Mouse (Mus musculus): Measurements from ENCODE around the gene Tshz2. TPM values are rescaled to one million over a fixed set of nuclear protein-coding genes. Genes with fewer than 3 reads are reported as not detected.

Tshz2 gene
- polyA plus RNA-seq, 1 experiment from 2014 or later: 0.88 TPM

DNA sequence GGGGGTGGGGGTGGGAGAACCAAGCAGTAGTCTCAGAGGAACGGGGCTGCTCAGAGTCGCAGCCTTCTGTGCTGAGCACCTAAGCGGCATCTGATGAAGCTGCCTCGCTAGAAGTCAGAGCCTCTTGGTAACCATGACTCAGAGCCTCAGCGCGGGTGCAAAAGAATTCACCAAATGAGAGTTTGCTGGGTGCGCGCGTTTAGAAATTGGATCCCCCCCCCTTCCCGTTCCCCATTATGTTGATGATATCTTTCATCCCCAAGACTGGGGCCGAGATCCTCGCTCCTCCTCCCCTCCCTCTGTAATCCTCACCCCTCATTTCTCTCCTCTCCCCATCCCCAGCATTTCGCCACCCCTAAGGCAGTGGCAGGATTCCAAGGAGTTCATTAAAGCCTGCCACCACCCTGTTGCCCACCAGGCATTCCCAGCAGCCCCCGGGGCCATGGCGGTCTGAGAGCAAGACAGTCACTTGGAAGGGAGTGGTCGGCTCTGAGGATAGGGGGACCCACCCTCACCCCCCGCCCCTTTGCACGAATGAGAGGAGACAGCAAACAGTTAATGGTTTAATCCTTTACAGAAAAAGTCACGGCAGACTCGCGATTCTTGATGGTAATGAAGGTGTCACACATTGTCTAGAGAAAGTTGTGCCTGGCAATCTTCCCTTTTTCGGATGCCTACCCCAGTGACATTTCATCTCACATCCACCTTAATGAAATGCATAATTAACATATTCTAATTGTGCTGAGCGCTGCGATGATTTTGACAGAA, 328.8 kb downstream of the Tshz2 start:
- whole genome bisulfite sequencing: 18% methylated on average over 24 of the region's 24 CpGs
- peaks cover 28% of the 10 kb centered on the region for H3K4me1 ChIP-seq
- H3K27ac ChIP-seq: peak overlapping the region; percentile 75
- no peaks in the 10 kb centered on the region; the same call in 1 of the 2 replicates for H3K9me3 ChIP-seq
- peaks cover 26% of the 10 kb centered on the region; the same call in 1 of the 2 replicates for H3K27me3 ChIP-seq (ENCODE audit: poor library complexity, severe bottlenecking)
- DNase-seq (ENCODE audit: extremely low spot score, low spot score): peak; percentile 21
- no peaks in the 10 kb centered on the region for H3K36me3 ChIP-seq (replicated peaks)
- peak overlapping the region; percentile 51 for H3K4me3 ChIP-seq

DNA sequence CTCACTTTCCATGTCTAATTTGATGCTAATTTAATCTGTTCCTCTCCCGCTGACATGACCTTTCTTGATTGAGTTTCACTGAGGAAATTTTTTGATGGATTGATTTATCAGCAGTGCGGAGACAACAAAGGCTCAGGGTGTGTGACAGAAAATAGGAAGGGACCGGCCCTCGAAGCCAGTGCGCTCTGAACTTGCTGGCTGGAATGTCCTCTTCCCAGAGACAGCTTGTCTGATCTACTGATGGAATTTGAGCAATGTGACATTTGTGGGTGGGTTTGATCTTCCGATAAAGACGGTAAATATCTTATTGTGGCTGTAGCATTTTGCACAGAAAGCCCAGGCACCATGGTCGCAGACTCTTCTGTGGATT, 329.4 kb downstream of the Tshz2 start:
- 54% methylated on average over 8 of the region's 8 CpGs for WGBS
- no peak overlapping the region for H3K27ac ChIP-seq
- peaks cover 28% of the 10 kb centered on the region for H3K4me1 ChIP-seq
- H3K4me3 ChIP-seq: peak overlapping the region; percentile 51
- H3K9me3 ChIP-seq: no peaks in the 10 kb centered on the region; the same call in 1 of the 2 replicates
- peaks cover 26% of the 10 kb centered on the region; the same call in 1 of the 2 replicates for H3K27me3 ChIP-seq (ENCODE audit: poor library complexity, severe bottlenecking)
- no peak for DNase-seq (ENCODE audit: extremely low spot score, low spot score)
- no peaks in the 10 kb centered on the region for H3K36me3 ChIP-seq (replicated peaks)

DNA sequence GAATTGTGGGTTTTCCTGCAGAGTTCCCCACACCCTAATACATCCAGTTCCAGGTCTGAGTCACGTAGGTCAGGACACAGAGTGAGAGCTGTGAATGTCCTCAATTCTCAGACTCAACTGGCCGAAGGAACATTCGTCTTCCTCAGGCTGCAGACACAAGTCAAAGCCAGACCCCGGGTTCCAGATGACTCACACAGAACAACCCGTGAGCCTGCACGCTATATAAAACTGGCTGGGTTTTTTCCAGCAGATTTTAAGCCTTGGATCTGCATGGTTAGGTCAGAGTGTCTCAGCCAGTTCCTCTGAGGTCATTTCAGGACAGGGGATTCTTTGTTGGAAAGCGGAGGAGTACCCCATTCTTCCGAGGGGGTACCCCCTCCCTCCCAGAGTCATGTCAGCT, 330.0 kb downstream of the Tshz2 start:
- no peaks in the 10 kb centered on the region for H3K36me3 ChIP-seq (replicated peaks)
- peaks cover 26% of the 10 kb centered on the region; the same call in 1 of the 2 replicates for H3K27me3 ChIP-seq (ENCODE audit: poor library complexity, severe bottlenecking)
- peaks cover 28% of the 10 kb centered on the region for H3K4me1 ChIP-seq
- WGBS: 92% methylated on average over 8 of the region's 8 CpGs
- no peak overlapping the region for H3K4me3 ChIP-seq
- no peak overlapping the region for H3K27ac ChIP-seq
- DNase-seq (ENCODE audit: extremely low spot score, low spot score): no peak
- H3K9me3 ChIP-seq: peaks cover under 1% of the 10 kb centered on the region; the same call in 1 of the 2 replicates

DNA sequence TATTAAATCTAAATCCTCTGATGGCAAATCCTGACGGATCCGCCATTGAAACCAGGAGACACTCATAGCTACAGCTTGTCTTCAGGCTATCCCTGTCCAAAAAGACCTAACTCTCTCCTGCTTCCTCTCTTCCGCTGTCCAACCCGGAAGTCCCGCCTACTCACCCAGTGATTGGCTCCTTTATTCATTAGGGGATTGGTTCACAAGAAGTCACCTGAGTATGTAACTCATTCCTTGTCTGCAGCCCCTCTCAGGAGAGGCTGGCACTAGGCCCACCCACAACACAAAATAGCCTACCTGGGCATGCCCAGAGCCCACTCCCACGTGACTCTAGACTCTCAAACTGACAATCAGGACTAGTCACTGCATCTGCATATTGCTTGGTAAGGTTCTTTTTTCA, 337.7 kb downstream of the Tshz2 start:
- H3K27ac ChIP-seq: no peak overlapping the region
- 92% methylated on average over 6 of the region's 6 CpGs for WGBS
- H3K9me3 ChIP-seq: peaks cover 5% of the 10 kb centered on the region; the same call in 1 of the 2 replicates
- H3K27me3 ChIP-seq (ENCODE audit: poor library complexity, severe bottlenecking): no peaks in the 10 kb centered on the region
- no peak for DNase-seq (ENCODE audit: extremely low spot score, low spot score)
- no peak overlapping the region for H3K4me3 ChIP-seq
- no peaks in the 10 kb centered on the region for H3K36me3 ChIP-seq (replicated peaks)
- no peaks in the 10 kb centered on the region for H3K4me1 ChIP-seq

DNA sequence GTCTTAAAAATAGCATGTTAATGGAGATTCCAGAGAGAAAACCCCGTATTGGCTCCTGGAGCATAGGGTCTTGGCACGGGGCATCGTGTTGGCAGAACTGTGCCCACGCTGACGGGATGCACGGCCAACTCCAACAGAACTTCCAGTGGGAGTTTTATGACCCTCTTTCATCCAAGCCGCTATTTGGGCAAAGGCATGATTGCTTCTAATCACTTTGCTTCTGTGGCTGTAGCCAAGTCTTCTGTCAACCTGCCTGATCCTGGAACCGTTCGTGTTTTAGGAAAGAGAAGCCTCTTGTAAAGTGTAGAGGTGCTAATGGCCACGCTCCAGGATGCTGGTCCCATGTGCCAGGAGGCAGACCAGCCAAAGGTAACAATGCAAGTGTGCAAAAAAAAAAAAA, 350.1 kb downstream of the Tshz2 start:
- no peaks in the 10 kb centered on the region for H3K36me3 ChIP-seq (replicated peaks)
- H3K27me3 ChIP-seq (ENCODE audit: poor library complexity, severe bottlenecking): no peaks in the 10 kb centered on the region
- DNase-seq (ENCODE audit: extremely low spot score, low spot score): no peak
- H3K27ac ChIP-seq: no peak overlapping the region
- 96% methylated on average over 10 of the region's 10 CpGs for WGBS
- H3K9me3 ChIP-seq: peaks cover 4% of the 10 kb centered on the region; the same call in 1 of the 2 replicates
- H3K4me3 ChIP-seq: no peak overlapping the region
- H3K4me1 ChIP-seq: peaks cover 4% of the 10 kb centered on the region; the same call in 1 of the 2 replicates

DNA sequence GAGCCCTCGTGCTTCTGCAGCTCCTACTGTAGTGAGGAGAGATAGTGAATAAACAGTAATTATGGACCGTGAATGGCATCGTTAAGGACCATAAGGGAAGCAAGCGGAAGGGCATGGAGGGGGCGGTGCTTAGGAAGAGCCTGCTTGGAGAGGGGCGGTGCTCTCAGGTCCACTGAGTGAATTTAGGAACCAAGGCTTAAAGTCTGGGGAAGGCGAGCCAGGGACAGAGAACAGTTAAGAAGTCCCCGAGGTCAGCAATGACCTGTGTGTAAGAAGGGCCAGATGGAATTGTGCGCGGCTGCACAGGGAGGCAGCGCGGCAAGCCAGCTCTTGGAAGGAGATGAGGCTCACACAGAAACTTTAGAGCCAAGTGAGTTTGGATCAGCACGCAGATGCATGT, 354.4 kb downstream of the Tshz2 start:
- Histone ChIP-seq H3K27ac (no peak overlapping the region), H3K9me3 (no peaks in the 10 kb centered on the region; the same call in 1 of the 2 replicates), H3K27me3 (ENCODE audit: poor library complexity, severe bottlenecking) (no peaks in the 10 kb centered on the region), H3K4me1 (peaks cover 4% of the 10 kb centered on the region; the same call in 1 of the 2 replicates), H3K4me3 (no peak overlapping the region), H3K36me3 (replicated peaks) (no peaks in the 10 kb centered on the region)
- no peak for DNase-seq (ENCODE audit: extremely low spot score, low spot score)
- WGBS: 73% methylated on average over 13 of the region's 13 CpGs

DNA sequence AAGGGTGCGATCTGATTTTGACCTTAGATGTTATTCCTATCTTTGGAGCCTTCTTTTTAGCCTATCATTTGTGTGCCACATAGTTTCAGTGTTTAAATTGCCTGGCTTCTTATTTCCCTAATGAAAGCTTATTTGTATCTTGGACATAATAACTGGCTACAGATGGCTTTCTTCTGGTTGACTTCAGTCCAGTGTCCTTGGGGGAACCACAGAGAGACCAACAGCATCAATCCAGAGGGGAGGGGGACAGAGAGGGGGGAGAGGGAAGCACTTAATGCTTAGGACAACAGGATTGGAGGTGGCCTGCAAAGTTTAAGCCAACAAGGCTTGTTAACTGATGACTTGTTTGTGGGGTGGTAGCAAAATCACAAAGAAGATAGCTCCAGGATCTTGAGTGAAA, 356.4 kb downstream of the Tshz2 start:
- no peaks in the 10 kb centered on the region for H3K36me3 ChIP-seq (replicated peaks)
- WGBS: 93% methylated on average over 1 of the region's 1 CpGs
- no peaks in the 10 kb centered on the region for H3K9me3 ChIP-seq
- no peak overlapping the region for H3K4me3 ChIP-seq
- H3K27ac ChIP-seq: no peak overlapping the region
- no peaks in the 10 kb centered on the region for H3K27me3 ChIP-seq (ENCODE audit: poor library complexity, severe bottlenecking)
- peaks cover 4% of the 10 kb centered on the region; the same call in 1 of the 2 replicates for H3K4me1 ChIP-seq
- no peak for DNase-seq (ENCODE audit: extremely low spot score, low spot score)

DNA sequence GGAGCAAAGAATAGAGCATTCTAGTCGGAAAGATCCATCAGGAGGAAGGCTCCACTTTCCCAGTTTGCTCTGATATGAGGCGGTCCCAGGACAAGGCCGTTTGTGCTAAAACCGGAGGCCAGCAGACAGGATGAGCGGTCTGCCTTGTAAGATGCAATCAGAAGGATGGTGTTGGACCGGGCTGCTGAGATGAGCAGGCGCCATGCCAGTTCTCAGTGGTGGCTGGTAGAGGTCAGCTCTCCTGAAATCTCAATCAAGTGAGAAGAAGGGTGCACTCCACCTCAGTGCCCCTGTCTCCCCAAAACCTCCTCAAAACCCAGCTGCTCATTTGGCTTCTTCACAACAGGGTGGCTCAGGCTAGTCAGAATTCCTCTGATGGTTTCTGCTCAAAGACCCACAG, 358.2 kb downstream of the Tshz2 start:
- DNase-seq (ENCODE audit: extremely low spot score, low spot score): no peak
- H3K36me3 ChIP-seq (replicated peaks): no peaks in the 10 kb centered on the region
- WGBS: 94% methylated on average over 7 of the region's 7 CpGs
- H3K4me1 ChIP-seq: peaks cover 12% of the 10 kb centered on the region
- peaks cover 9% of the 10 kb centered on the region for H3K27me3 ChIP-seq (ENCODE audit: poor library complexity, severe bottlenecking)
- H3K4me3 ChIP-seq: no peak overlapping the region
- no peaks in the 10 kb centered on the region for H3K9me3 ChIP-seq
- no peak overlapping the region for H3K27ac ChIP-seq

DNA sequence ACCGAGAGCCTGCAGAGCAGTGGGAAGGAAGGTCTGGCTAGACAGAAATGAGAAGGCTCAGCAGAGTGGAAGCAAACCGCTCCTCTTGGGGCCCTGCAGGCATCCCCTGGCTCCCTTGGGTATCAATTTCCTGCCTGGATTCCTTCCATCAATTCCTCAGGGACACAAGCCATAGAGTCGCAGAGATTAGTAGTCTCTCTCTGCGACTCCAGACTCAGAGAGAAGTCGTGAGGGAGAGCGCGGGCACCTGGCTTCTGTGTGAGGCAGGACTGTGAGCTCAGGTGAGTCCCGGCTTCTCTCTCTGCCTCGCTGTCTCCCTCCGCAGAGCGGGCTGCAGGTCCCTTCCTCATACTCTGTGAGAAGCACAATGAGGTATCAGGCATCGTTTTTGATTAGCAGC, 363.2 kb downstream of the Tshz2 start:
- no peaks in the 10 kb centered on the region for H3K36me3 ChIP-seq (replicated peaks)
- no peak overlapping the region for H3K4me3 ChIP-seq
- no peak for DNase-seq (ENCODE audit: extremely low spot score, low spot score)
- no peaks in the 10 kb centered on the region for H3K9me3 ChIP-seq
- H3K27me3 ChIP-seq (ENCODE audit: poor library complexity, severe bottlenecking): peaks cover 12% of the 10 kb centered on the region
- WGBS: 44% methylated on average over 12 of the region's 12 CpGs
- no peak overlapping the region for H3K27ac ChIP-seq
- peaks cover 49% of the 10 kb centered on the region for H3K4me1 ChIP-seq

DNA sequence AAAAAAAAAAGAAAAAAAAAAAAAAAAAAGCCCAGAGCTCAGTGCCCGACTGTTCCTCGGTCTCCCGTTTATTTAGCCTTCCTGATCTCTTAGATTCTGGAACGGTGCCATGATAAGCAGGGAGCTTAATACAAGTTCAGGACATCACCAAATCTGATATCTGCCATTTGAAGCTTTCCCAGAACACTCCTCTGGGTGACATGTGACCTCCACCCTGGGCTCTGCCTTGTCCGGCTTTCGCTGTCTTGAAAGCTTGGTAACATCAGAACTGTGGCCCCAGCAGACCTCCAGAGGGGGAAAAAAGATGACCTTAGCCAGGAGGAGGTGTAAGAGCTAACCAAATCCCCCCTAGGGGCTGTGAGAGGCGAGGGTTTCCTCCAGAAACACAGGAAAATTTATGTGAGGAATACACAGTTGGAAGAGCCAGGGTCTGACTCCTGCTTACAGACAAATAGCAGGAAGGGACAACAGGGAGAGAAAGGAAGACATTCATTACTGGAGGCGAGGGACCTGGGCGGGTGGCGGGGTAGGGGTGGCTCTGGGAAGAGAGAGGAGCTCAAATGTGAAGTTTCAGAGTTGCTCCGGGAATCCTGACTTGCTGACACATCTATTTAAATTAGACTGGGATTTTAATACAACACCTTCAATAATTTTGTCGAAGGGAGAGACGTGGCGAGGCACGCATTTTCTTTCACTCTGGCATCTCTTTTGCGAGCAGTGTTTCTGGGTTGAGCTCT, 363.9 kb downstream of the Tshz2 start:
- Histone ChIP-seq H3K27me3 (ENCODE audit: poor library complexity, severe bottlenecking) (peaks cover 12% of the 10 kb centered on the region), H3K9me3 (no peaks in the 10 kb centered on the region), H3K4me3 (no peak overlapping the region), H3K4me1 (peaks cover 49% of the 10 kb centered on the region), H3K27ac (0 out of 2 replicates have a peak overlapping the region, but pooled peaks have one; percentile 9), H3K36me3 (replicated peaks) (no peaks in the 10 kb centered on the region)
- 67% methylated on average over 16 of the region's 16 CpGs for WGBS
- DNase-seq (ENCODE audit: extremely low spot score, low spot score): no peak

DNA sequence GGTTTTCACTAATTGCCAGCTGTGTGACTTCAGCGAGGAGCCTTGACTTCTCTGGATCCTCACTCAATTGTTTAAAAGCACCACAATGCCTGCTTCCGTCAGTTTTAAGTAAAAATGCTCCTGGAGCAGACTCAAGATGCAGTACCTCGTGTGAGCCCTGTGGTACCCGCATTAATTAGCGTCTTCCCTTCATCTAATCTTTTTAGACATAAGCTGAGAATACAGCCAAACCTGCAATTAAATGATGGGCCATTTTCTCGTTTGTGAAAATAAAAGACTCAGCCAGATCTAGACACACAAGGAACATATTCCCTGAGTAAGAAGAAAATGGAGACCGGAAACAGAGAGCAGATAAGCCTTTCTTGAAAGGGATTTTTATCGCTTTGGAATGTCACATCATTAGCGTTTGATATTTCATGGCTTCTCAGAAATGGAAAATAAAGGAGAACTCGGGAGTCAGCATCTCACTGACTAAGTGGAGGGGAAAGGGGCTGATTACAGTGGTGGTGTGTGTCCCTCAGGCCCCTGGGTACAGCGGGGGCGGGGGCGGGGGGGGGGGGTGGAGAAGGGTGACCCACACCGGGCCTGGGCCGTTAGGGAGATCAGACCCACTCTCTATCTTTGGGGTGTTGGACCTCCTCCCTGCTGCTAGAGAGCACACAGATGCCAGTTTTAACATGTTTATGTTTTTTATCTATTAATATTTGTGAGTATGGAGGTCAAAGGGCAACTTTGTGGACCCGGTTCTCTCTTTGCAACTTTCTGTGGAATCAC, 364.6 kb downstream of the Tshz2 start:
- peaks cover 51% of the 10 kb centered on the region for H3K4me1 ChIP-seq
- DNase-seq (ENCODE audit: extremely low spot score, low spot score): no peak
- H3K27me3 ChIP-seq (ENCODE audit: poor library complexity, severe bottlenecking): peaks cover 12% of the 10 kb centered on the region
- no peak overlapping the region for H3K4me3 ChIP-seq
- H3K36me3 ChIP-seq (replicated peaks): no peaks in the 10 kb centered on the region
- H3K9me3 ChIP-seq: no peaks in the 10 kb centered on the region
- 71% methylated on average over 16 of the region's 16 CpGs for WGBS
- H3K27ac ChIP-seq: no peak overlapping the region

DNA sequence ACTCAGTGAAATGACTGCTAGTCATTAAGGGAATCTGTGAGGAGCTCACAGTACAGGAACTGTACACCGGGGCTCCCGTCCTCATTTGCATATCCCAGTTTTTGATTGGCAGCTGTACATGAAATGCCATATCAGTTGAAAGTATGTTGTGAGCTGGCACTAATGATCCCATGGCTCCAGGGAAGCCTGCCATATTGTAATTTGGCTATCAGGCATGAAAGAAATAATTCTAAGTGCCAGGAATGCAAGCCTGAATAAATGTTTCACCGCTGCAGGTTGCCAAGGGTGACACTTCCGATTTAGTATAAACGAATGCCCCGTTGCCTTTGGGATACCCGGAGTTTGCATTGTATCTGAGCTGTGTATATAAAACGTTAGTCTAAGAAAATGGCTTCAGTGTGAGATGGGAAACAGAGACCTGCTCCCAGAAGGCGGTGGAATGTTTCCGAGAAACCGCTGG, 366.1 kb downstream of the Tshz2 start:
- Histone ChIP-seq H3K36me3 (replicated peaks) (no peaks in the 10 kb centered on the region), H3K27me3 (ENCODE audit: poor library complexity, severe bottlenecking) (peaks cover 12% of the 10 kb centered on the region), H3K4me1 (peaks cover 65% of the 10 kb centered on the region), H3K9me3 (no peaks in the 10 kb centered on the region), H3K4me3 (no peak overlapping the region), H3K27ac (peak overlapping the region; percentile 51; the same call in 1 of the 2 replicates)
- no peak for DNase-seq (ENCODE audit: extremely low spot score, low spot score)
- WGBS: 69% methylated on average over 11 of the region's 11 CpGs

All from forebrain, embryonic 10.5 days (tissue).